Mouse (Mus musculus): ENCODE data around the gene Zcchc7. TPM values are rescaled to one million over a fixed set of nuclear protein-coding genes. Genes with fewer than 3 reads are reported as not detected.
"Not testable (repeated sequence)": the region's sequence is repeated elsewhere in the genome, so short reads cannot be mapped to it uniquely, and the experiment has no call there.

Zcchc7 gene
- polyA plus RNA-seq, 1 experiment, result 35.6 TPM

DNA sequence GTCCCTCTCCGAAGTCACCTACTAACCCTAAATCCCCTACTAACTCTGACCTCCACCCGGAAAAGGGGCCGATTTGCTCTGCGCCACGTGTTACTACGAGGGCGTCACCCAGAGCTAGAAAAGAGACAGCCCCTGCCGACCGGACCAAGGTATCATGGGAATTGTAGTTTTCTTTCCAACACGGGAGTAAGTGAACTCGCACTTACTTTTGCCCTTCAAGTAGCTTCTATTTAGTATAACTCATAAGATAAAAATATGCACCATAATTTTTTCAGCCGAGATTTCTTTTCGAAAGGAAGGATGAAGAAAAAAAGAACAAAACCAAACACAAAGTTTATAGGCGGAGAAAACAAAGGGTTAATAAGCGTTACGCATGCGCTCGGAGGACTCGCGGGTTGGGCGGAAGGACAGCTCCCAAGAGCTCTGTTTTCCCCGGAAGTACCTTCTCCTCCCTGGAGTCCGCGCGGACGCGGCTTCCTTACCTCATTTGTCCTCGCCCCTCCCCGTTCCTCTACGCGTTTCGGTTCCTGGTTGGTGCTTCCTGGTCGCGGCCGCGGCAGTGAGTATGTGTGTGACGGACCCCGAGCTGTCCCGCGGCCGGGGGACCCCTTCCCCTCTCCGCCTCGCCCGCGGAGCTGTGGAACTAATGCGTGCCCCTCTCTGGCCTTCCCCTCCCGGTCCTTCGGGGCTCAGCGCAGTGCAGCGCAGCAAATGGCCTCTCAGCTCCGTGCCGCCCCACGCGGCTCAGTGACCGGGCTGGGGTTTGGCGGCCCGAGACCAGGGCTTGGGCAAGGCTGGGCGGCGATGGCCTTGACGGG is 666 bp downstream of the Zcchc7 start:
- H3K4me3 ChIP-seq (ENCODE audit: insufficient read depth, low read length), result peak overlapping the region; percentile 72
- H3K27ac ChIP-seq (ENCODE audit: insufficient read depth, low read depth, low read length), result peak overlapping the region; percentile 69
- TF ChIP-seq CTCF (IDR thresholded peaks at IDR 0.05; ENCODE audit: low read depth, low read length), result no peak
- TF ChIP-seq POLR2A (IDR thresholded peaks at IDR 0.05; ENCODE audit: borderline replicate concordance, low read depth, low read length), result no peak
- peaks cover 2% of the 10 kb centered on the region for H3K4me1 ChIP-seq (ENCODE audit: control insufficient read depth, insufficient read depth, low read length)

DNA sequence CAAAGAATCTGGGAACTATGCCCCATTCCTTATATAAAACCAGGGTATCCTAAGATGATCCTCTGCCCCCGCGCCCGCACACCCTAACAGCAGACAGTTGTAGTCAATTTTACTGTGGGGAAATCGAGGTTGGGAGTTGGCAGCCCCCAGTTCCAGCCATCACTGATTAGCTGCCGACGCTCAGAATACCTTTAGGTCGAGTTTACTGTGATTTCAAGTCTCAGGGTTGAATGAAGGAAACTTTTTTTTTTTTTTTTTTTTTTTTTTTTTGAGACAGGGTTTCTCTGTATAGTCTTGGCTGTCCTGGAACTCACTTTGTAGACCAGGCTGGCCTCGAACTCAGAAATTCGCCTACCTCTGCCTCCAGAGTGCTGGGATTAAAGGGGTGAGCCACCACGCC is 1.5 kb downstream of the Zcchc7 start:
- Histone ChIP-seq H3K4me3 (ENCODE audit: insufficient read depth, low read length) (peak overlapping the region; percentile 72), H3K27ac (ENCODE audit: insufficient read depth, low read depth, low read length) (peak overlapping the region; percentile 69)
- H3K4me1 ChIP-seq (ENCODE audit: control insufficient read depth, insufficient read depth, low read length), result not testable (repeated sequence)

DNA sequence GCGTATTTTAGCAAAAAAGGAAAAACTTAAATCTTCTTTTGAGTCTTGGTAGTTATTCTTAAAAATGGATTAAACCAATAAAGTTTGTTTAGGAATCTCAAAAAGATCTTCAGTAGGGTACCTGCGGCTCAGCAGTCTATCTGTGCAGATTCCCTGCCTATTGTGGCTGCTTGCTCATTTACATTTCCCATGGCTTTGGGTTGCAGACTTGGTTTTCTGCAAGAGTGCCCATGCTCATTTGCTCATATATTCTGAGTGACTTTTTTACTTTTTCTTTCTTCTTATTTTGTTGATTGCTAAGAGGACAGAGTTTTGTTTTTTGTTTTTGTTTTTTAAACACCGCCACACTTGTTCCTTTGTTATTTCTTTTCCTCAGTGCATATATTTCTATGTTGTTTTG is 19.2 kb downstream of the Zcchc7 start:
- H3K4me3 ChIP-seq (ENCODE audit: insufficient read depth, low read length), result no peak overlapping the region
- no peaks in the 10 kb centered on the region for H3K4me1 ChIP-seq (ENCODE audit: control insufficient read depth, insufficient read depth, low read length)
- no peak overlapping the region for H3K27ac ChIP-seq (ENCODE audit: insufficient read depth, low read depth, low read length)
- no peak for TF ChIP-seq CTCF (IDR thresholded peaks at IDR 0.05; ENCODE audit: low read depth, low read length)
- TF ChIP-seq POLR2A (IDR thresholded peaks at IDR 0.05; ENCODE audit: borderline replicate concordance, low read depth, low read length), result no peak

DNA sequence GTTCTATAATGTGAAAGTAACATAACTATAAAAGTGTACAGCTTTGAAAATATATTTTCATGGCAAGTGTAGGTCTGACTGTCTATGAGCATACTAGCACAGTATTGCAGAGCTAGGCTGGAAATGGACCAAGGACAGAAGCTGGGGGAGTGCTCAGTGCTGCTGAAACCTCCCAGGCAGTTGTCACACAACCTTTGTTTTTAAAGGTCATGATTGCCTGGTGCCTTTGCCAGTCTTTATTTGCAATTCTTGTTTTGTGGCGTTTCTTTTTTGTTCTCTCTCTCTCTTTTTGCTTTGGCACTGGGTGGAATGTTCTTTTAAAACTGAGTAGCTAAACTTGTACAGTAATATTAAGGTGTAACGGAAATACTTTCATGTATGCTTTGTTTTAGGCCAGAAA is 21.0 kb downstream of the Zcchc7 start:
- Histone ChIP-seq H3K27ac (ENCODE audit: insufficient read depth, low read depth, low read length) (no peak overlapping the region), H3K4me1 (ENCODE audit: control insufficient read depth, insufficient read depth, low read length) (peaks cover 5% of the 10 kb centered on the region), H3K4me3 (ENCODE audit: insufficient read depth, low read length) (no peak overlapping the region)
- TF ChIP-seq POLR2A (IDR thresholded peaks at IDR 0.05; ENCODE audit: borderline replicate concordance, low read depth, low read length) (no peak), CTCF (IDR thresholded peaks at IDR 0.05; ENCODE audit: low read depth, low read length) (no peak)

DNA sequence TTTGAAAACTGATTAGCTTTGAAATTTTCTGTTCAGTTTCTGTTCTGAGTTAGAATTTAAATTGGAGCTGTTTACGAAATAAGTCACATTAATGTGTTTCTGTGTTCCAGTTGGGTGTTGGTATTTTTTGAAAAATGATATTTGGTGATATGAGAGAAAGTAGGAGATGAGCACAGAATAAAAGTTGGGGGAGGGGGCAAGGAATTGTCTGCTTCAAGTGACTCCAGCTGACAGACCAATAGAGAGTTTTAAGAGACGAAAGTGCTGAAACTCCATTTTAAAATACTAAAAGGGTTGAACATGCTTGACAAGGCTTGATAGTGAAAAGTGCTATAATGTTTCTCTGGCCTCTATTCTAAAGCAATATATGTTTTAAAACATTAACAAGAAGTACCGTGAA is 21.4 kb downstream of the Zcchc7 start:
- Histone ChIP-seq H3K4me1 (ENCODE audit: control insufficient read depth, insufficient read depth, low read length) (peaks cover 5% of the 10 kb centered on the region), H3K27ac (ENCODE audit: insufficient read depth, low read depth, low read length) (no peak overlapping the region), H3K4me3 (ENCODE audit: insufficient read depth, low read length) (no peak overlapping the region)
- TF ChIP-seq CTCF (IDR thresholded peaks at IDR 0.05; ENCODE audit: low read depth, low read length) (no peak), POLR2A (IDR thresholded peaks at IDR 0.05; ENCODE audit: borderline replicate concordance, low read depth, low read length) (no peak)

DNA sequence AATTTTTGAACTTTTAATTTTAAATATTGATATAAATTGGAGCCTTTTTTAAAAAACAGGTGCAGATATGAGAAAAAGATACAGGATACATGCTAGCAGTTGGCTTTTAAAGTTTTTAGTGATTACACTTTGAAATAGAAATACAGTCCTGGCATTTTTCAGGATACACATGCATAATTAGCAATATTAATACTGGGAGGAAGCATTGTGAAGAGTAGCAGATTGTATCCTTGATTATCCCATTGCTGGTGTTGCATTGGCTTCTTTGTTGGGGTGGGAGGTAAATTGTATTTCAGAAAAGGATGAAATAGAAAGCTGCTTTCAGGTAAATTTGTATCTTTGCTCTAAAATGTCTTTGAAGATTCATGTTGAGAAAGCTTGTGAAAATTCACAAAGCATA is 22.0 kb downstream of the Zcchc7 start:
- Histone ChIP-seq H3K27ac (ENCODE audit: insufficient read depth, low read depth, low read length) (no peak overlapping the region), H3K4me1 (ENCODE audit: control insufficient read depth, insufficient read depth, low read length) (peaks cover 5% of the 10 kb centered on the region), H3K4me3 (ENCODE audit: insufficient read depth, low read length) (no peak overlapping the region)
- no peak for TF ChIP-seq CTCF (IDR thresholded peaks at IDR 0.05; ENCODE audit: low read depth, low read length)

DNA sequence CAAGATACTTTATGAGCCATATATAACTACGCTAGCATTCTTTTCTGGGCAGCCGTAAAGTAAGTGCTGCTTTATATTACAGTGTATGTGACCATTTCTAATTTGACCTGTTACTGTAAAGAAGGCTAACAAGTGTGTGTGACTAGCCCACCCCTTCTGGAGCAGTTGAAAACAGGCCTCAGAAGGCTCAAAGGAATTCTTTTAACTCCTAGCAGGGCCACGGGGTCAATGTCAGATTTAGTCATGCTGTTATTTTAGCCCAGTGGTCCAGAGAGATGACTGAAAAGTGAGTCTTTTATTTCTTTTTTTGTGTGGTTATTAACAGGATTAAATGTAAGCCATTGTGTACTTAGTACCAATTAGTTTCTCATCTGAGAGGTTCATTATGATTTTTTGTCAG is 22.6 kb downstream of the Zcchc7 start:
- H3K27ac ChIP-seq (ENCODE audit: insufficient read depth, low read depth, low read length), result no peak overlapping the region
- no peak overlapping the region for H3K4me3 ChIP-seq (ENCODE audit: insufficient read depth, low read length)
- no peak for TF ChIP-seq POLR2A (IDR thresholded peaks at IDR 0.05; ENCODE audit: borderline replicate concordance, low read depth, low read length)
- no peak for TF ChIP-seq CTCF (IDR thresholded peaks at IDR 0.05; ENCODE audit: low read depth, low read length)
- peaks cover 5% of the 10 kb centered on the region for H3K4me1 ChIP-seq (ENCODE audit: control insufficient read depth, insufficient read depth, low read length)

DNA sequence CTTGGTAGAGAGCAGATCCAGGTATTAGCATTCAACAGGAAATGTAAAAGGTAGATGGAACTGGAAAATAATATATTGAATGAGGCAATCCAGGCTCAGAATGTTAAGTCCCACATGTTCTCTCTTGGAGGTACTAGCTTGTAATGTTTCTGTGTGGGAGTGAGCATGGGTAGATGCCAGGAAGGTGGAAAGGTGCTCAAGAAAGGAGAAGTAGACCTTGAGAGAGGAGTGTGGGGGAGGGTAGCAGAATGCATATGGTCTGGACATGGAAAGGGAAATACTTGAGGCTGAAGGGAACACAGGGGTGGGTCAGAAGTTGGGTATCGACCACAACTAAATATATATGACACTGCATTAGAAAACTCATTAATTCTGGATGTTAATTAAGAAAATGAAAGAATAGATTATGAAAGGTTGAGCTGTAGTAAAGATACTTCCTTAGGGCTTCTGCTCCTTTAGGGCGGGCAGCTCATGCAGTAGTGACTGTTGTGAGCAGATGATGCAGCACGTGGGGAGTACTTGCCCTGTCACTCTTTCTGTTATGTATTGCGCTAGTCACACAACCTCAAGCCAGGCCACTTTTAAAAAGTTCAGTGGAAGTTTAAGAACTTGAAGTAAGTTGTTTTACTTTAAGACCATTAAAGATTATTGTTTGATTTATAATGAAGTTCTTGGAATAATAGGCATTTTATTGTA is 24.9 kb downstream of the Zcchc7 start:
- no peak for TF ChIP-seq POLR2A (IDR thresholded peaks at IDR 0.05; ENCODE audit: borderline replicate concordance, low read depth, low read length)
- TF ChIP-seq CTCF (IDR thresholded peaks at IDR 0.05; ENCODE audit: low read depth, low read length), result no peak
- no peak overlapping the region for H3K4me3 ChIP-seq (ENCODE audit: insufficient read depth, low read length)
- no peak overlapping the region for H3K27ac ChIP-seq (ENCODE audit: insufficient read depth, low read depth, low read length)
- H3K4me1 ChIP-seq (ENCODE audit: control insufficient read depth, insufficient read depth, low read length), result peaks cover 5% of the 10 kb centered on the region

DNA sequence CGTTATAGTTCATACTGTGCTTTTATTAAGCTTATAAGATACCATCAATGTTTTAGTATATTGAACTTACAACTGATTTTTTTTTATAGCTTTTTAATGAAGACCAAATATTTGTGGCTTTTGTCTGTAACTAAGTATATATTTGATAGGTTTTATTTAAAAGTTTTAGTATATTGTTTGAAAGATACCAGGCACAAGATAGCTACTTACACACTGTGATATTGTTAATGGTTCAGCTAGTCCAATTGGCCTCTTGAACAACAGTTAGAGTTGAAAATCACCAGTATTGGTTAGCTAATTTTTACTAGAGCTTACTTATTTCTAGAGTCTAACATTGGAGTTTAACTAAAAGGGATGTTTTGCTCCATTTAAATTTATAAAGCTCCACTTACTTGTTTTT is 25.8 kb downstream of the Zcchc7 start:
- Histone ChIP-seq H3K27ac (ENCODE audit: insufficient read depth, low read depth, low read length) (no peak overlapping the region), H3K4me3 (ENCODE audit: insufficient read depth, low read length) (no peak overlapping the region), H3K4me1 (ENCODE audit: control insufficient read depth, insufficient read depth, low read length) (peaks cover 5% of the 10 kb centered on the region)
- TF ChIP-seq POLR2A (IDR thresholded peaks at IDR 0.05; ENCODE audit: borderline replicate concordance, low read depth, low read length), result no peak
- TF ChIP-seq CTCF (IDR thresholded peaks at IDR 0.05; ENCODE audit: low read depth, low read length), result no peak

DNA sequence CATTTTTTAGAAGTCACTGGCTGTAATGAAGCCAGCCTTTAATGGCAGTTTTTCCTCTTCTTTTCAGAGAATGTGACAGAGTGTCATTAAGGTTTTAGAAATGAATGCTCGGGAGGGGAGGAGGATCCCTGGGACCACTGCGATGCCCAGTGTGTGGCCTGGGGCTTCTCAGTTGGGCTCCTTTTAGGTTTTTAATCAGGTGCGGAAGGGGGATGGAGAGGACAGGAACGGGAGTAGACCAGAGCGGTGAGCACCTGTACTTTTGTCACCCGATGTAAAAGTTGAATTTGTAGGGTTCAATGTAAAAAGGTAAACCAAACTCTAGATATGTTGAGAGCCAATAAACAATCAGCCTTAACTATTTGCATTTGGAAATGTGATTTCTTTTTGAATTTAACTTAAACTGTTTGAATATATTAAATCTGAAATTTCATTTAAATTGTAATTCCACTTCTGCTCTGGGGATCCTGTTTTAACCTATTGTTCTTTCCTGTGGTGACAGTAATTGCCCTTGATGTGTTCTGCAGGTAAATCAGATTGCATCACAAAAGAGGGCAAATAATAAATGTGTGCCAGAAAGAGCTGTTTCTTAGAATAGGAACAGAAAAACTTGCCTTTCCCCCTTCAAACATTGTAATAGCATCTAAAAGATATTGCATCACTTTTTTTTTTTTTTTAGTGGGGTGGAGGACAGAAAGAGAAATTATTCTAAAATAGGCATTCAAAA is 28.1 kb downstream of the Zcchc7 start:
- Histone ChIP-seq H3K27ac (ENCODE audit: insufficient read depth, low read depth, low read length) (no peak overlapping the region), H3K4me3 (ENCODE audit: insufficient read depth, low read length) (no peak overlapping the region), H3K4me1 (ENCODE audit: control insufficient read depth, insufficient read depth, low read length) (peaks cover 5% of the 10 kb centered on the region)
- no peak for TF ChIP-seq POLR2A (IDR thresholded peaks at IDR 0.05; ENCODE audit: borderline replicate concordance, low read depth, low read length)
